ENCODE assay signal across 11 mouse cellular contexts in genomic region chr7:16695025-16695424, GRCm38 (mm10). TPM values are rescaled to one million over a fixed set of nuclear protein-coding genes. Genes with fewer than 3 reads are reported as not detected.
DNase-seq lines count a peak whose midpoint lies in the region; ATAC-seq and TF ChIP-seq lines count a peak whose summit lies in the region.
"Had no signal": no experiment of that assay in that cellular context is flagged by ENCODE, and none has a peak within 500 bp of the region (broad histone marks: within the 10 kb centered on the region; RNA-seq: fewer than 3 reads in every experiment).

No protein-coding gene starts in this region.

- H3K27ac ChIP-seq in liver, embryonic 14.5 days, result no peak overlapping the region
- no peak overlapping the region for H3K27ac ChIP-seq in forebrain, embryonic 15.5 days (replicated peaks)
- H3K27ac ChIP-seq: neural tube, embryonic 13.5 days had no signal

- peak; percentile 57 to 72 for DNase-seq in cerebellum, postnatal 14 days
- no peak for DNase-seq in cerebellum, adult 9-11 months
- no peak for DNase-seq in liver, embryonic 14.5 days (ENCODE audit: low read depth in 3 of 3, low spot score in 3 of 3)
- DNase-seq in liver (no peak), MN1 (ENCODE audit: low spot score) (peak; percentile 24)
- peak; percentile 32 to 53 for DNase-seq in heart, postnatal 36 days
- peak; percentile 19 to 22 for DNase-seq in spleen, postnatal 36 days (ENCODE audit: low spot score in 2 of 2)

- WGBS in liver, embryonic 14.5 days (ENCODE audit: insufficient replicate concordance), result 20% methylated on average over 3 of the region's 3 CpGs
- WGBS in forebrain, embryonic 15.5 days, result 39% methylated on average over 3 of the region's 3 CpGs

- H3K4me1 ChIP-seq in liver, embryonic 14.5 days (replicated peaks; ENCODE audit: control insufficient read depth in 2 of 2, insufficient read depth in 2 of 2, low read length in 1 of 2), result no peaks in the 10 kb centered on the region
- no peaks in the 10 kb centered on the region for H3K4me1 ChIP-seq in forebrain, embryonic 15.5 days
- H3K4me1 ChIP-seq: neural tube, embryonic 13.5 days had no signal

- H3K4me2 ChIP-seq in liver, embryonic 14.5 days (ENCODE audit: low read depth), result no peak overlapping the region
- H3K4me2 ChIP-seq in forebrain, embryonic 15.5 days (replicated peaks), result no peak overlapping the region
- H3K4me2 ChIP-seq: neural tube, embryonic 13.5 days had no signal

- no peaks in the 10 kb centered on the region for H3K27me3 ChIP-seq in liver, embryonic 14.5 days (ENCODE audit: control insufficient read depth, insufficient read depth, low read length)
- no peaks in the 10 kb centered on the region for H3K27me3 ChIP-seq in forebrain, embryonic 15.5 days
- H3K27me3 ChIP-seq: neural tube, embryonic 13.5 days had no signal

- TF ChIP-seq CTCF in liver, embryonic 14.5 days (IDR thresholded peaks at IDR 0.05; ENCODE audit: low read depth), result peak; percentile 31; the same call in 1 of the 2 replicates

- intact Hi-C loops in heart, postnatal 36 days (cut with DNase I), result loop anchor here (1.0 kb wide), 1 partner anchor 67 kb away; no protein-coding TSS in a partner anchor

- TF ChIP-seq EP300 in liver, embryonic 14.5 days (IDR thresholded peaks at IDR 0.05; ENCODE audit: low read depth), result no peak

- H3K9me3 ChIP-seq in liver, embryonic 14.5 days (ENCODE audit: control insufficient read depth, low read length), result no peaks in the 10 kb centered on the region
- no peaks in the 10 kb centered on the region for H3K9me3 ChIP-seq in forebrain, embryonic 15.5 days
- H3K9me3 ChIP-seq: neural tube, embryonic 13.5 days had no signal

- no peak overlapping the region for H3K9ac ChIP-seq in liver, embryonic 14.5 days (replicated peaks)
- H3K9ac ChIP-seq in forebrain, embryonic 15.5 days (replicated peaks), result no peak overlapping the region
- H3K9ac ChIP-seq: neural tube, embryonic 13.5 days had no signal

- ATAC-seq in liver, embryonic 14.5 days (ENCODE audit: insufficient read depth), result no peak
- no peak for ATAC-seq in forebrain, embryonic 15.5 days (replicated peaks)

- no peaks in the 10 kb centered on the region for H3K36me3 ChIP-seq in liver, embryonic 14.5 days (replicated peaks; ENCODE audit: control insufficient read depth, insufficient read depth, low read depth)
- H3K36me3 ChIP-seq in forebrain, embryonic 15.5 days, result no peaks in the 10 kb centered on the region
- H3K36me3 ChIP-seq: neural tube, embryonic 13.5 days had no signal

- H3K4me3 ChIP-seq in liver, embryonic 14.5 days (ENCODE audit: insufficient read depth in 1 of 2, low read depth in 2 of 2, low read length in 2 of 2), result no peak overlapping the region
- no peak overlapping the region for H3K4me3 ChIP-seq in forebrain, embryonic 15.5 days
- H3K4me3 ChIP-seq: erythroblast, embryonic 14.5 days; neural tube, embryonic 13.5 days had no signal

RNA-seq across cellular contexts. Expression of gene Ceacam15, which starts 19.5 kb away (rescaled TPM):
- not detected in 2 replicates for polyA plus RNA-seq in liver, embryonic 14.5 days (2012; rRNA removed)
- polyA plus RNA-seq in liver, embryonic 14.5 days (2014; fragmentation: Nextera tagmentation; extraction: Ambion mirVana), result not detected in 2 replicates
- total RNA-seq in heart, postnatal 36 days (2021), result not detected
- not detected in 2 replicates for polyA plus RNA-seq in forebrain, embryonic 15.5 days (2015; fragmentation: Nextera tagmentation; extraction: Ambion mirVana)
- total RNA-seq: left cerebral cortex, postnatal 10 days had no signal
- polyA plus RNA-seq: erythroblast, embryonic 14.5 days; neural tube, embryonic 13.5 days had no signal

RNA-seq across cellular contexts. Expression of gene Ceacam9, which starts 26.7 kb away (rescaled TPM):
- not detected in 2 replicates for polyA plus RNA-seq in liver, embryonic 14.5 days (2012; rRNA removed)
- polyA plus RNA-seq in liver, embryonic 14.5 days (2014; fragmentation: Nextera tagmentation; extraction: Ambion mirVana), result not detected in 2 replicates
- not detected for total RNA-seq in heart, postnatal 36 days (2021)
- polyA plus RNA-seq in forebrain, embryonic 15.5 days (2015; fragmentation: Nextera tagmentation; extraction: Ambion mirVana), result 0.13 and 0.18 TPM in 2 replicates
- total RNA-seq: left cerebral cortex, postnatal 10 days had no signal
- polyA plus RNA-seq: erythroblast, embryonic 14.5 days; neural tube, embryonic 13.5 days had no signal

RNA-seq across cellular contexts. Expression of gene Ap2s1, which starts 43.2 kb away (rescaled TPM):
- 165 and 175 TPM in 2 replicates for polyA plus RNA-seq in liver, embryonic 14.5 days (2012; rRNA removed)
- 176 and 198 TPM in 2 replicates for polyA plus RNA-seq in liver, embryonic 14.5 days (2014; fragmentation: Nextera tagmentation; extraction: Ambion mirVana)
- total RNA-seq in heart, postnatal 36 days (2021), result 10 to 100 TPM; 80.0 to 81.8 TPM
- 395 and 401 TPM in 2 replicates for polyA plus RNA-seq in forebrain, embryonic 15.5 days (2015; fragmentation: Nextera tagmentation; extraction: Ambion mirVana)

Comparison
In these comparisons a context has a peak if more than half of its experiments do, and no peak if none do; other contexts are left out.
1. DNase-seq: peak in cerebellum, postnatal 14 days (2 of 2), MN1 (single experiment), heart, postnatal 36 days (2 of 2) and spleen, postnatal 36 days (2 of 2); none in cerebellum, adult 9-11 months (single experiment), liver, embryonic 14.5 days (0 of 3) and liver (single experiment).